Mouse (Mus musculus) left cerebral cortex, adult 2 months (tissue): ENCODE measurements around the gene Rpl35. TPM values are rescaled to one million over a fixed set of nuclear protein-coding genes. Genes with fewer than 3 reads are reported as not detected.
A peak's percentile ranks its signal among the peaks of the same experiment; 100 is the strongest.
"Not testable (repeated sequence)": the region's sequence is repeated elsewhere in the genome, so short reads cannot be mapped to it uniquely, and the experiment has no call there.

ENCODE experiments used
- DNase-seq, 2 experiments: peaks; one replicate each; pipeline ENCODE4 v3.0.0; 2021 to 2022; ENCODE audit warnings: low spot score in 2 of 2, mixed read lengths in 1 of 2; ENCODE audit errors: extremely low spot score in 1 of 2
- H3K27ac ChIP-seq: fragments of 200-600 bp; 2 replicates; pipeline ENCODE4 v1.8.1; 2022
- H3K4me3 ChIP-seq: fragments of 200-600 bp; 2 replicates; pipeline ENCODE4 v1.8.1; 2022
- CTCF ChIP-seq: fragments of 200-600 bp; IDR thresholded peaks from 2 replicates; pipeline ENCODE4 v1.8.1; 2022; ENCODE audit warnings: antibody characterized with exemption, mild to moderate bottlenecking, moderate library complexity
- intact Hi-C: fragments of 180-260 bp; cut with DNase I; formaldehyde crosslinking; loops from one replicate; pipeline ENCODE4 v1.15.1; 2025
- long read RNA-seq, 2 experiments: library from polyadenylated mRNA; stranded (forward); transcript quantifications; one replicate each; pipeline ENCODE4 v2.0.0; 2021; ENCODE audit warnings: borderline mapping rate in 2 of 2
- total RNA-seq, 2 experiments: library from RNA; stranded (reverse); gene quantifications; 2 replicates each; pipeline ENCODE4 v1.2.3; 2021

Rpl35 gene
- 100 to 1,000 TPM; 251 to 253 TPM for total RNA-seq
- long read RNA-seq, experiment 1, transcript Rpl35-201 (4 exons, 946 nt), result major isoform, 200 of 200 reads
- long read RNA-seq, experiment 1, partial matches to known transcripts, result 0 of 200 reads
- long read RNA-seq, experiment 1, other reads (novel, unspliced or antisense), result 0 of 200 reads
- long read RNA-seq, experiment 2, transcript Rpl35-201 (4 exons, 946 nt), result major isoform, 168 of 171 reads
- long read RNA-seq, experiment 2, partial matches to known transcripts, result 2 of 171 reads
- long read RNA-seq, experiment 2, other reads (novel, unspliced or antisense), result 0 of 171 reads

DNA sequence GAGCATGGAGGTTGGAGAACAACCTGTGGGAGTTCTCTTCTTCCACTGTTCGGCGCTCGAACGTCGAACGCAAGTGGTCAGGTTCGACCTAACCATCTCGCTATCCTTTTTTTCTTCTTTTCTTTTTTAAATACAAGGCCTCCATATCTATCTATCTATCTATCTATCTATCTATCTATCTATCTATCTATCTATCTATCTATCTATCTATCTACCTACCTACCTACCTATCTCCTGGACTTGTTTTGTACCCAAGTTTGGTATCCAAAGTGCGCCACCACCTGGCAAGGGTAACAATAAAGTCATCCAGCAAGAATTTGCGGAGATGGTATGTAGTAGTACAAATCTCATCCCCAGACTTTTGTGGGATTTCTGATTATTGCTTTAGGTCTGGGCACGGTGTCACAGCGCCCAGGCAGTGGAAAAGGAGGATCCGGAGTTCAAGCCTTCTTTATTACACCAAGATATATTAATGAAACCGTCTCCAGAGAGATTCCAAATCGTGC lies at the start of gene Rpl35:
Rpl35 (minus strand) TSS at position 51 of the 506 bp plus-strand sequence.
- intact Hi-C loops, result no loop called here
- TF ChIP-seq CTCF, result peak; percentile 25; the same call in 1 of the 2 replicates
- DNase-seq, result no peak
- Histone ChIP-seq H3K4me3 (peak within 1 kb of the TSS; percentile 80), H3K27ac (peak within 1 kb of the TSS; percentile 74)

DNA sequence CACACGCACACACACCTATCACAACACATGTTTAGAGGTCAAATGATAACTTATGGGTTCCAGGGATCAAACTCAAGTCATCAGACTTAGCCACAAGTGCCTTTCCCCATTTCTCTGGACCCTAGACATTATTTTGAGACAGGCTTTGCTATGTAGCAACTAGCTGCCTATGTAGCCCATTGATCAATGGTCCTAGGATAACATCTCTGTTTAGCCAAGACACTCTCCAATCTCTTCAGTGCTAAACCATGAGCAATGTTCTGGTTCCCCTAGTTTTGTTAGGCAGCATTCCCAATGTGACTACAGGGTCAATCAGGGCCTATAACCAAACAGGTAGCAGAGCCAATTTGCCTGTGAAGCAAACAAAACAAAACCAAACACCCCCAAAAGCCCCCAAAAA lies 43.1 kb upstream of the Rpl35 start:
- Histone ChIP-seq H3K27ac (no peak overlapping the region), H3K4me3 (no peak overlapping the region)
- no peak for TF ChIP-seq CTCF
- no peak for DNase-seq
- intact Hi-C loops, result no loop called here

DNA sequence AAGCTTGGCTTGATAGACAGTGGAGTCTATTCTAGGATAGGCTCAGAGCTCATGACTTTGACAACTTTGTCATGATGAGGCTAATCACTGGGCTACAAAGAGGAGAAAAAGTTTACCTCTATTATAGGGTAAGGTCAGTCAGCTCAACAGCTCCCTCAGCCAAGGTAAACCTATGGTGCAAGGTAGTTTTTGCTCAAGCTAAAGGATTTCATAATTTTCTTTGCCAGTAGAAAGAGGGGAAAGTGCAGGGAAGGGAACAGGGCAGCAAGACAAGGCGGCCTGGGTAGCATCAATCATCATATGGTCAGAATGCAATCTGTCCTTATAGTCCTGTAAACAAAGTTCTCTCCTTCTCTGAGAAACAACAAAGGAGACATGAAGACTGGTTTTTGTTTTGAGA lies 34.8 kb upstream of the Rpl35 start:
- H3K27ac ChIP-seq, result no peak overlapping the region
- DNase-seq, result no peak
- TF ChIP-seq CTCF, result no peak
- intact Hi-C loops, result no loop called here
- H3K4me3 ChIP-seq, result no peak overlapping the region

DNA sequence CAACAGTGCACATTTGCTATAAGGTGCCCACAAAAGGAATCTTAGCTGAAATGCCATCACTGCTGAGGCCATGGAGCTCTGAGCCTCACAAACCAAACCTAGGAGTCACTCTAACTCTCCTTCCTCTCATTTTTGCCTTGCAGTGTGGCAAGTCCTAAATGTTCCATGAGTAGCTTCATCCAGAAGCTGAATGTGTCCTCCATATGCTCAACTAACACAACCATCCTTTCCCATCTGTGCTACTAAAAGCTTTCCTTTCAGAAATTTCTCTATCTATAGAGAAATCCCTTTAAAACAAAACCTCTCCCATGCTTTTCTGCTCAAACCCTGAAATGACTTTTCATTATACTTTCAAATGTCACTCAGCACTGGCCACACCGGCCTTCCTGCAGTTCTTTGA lies 26.2 kb upstream of the Rpl35 start:
- no peak for TF ChIP-seq CTCF
- intact Hi-C loops, result no loop called here
- no peak for DNase-seq
- no peak overlapping the region for H3K4me3 ChIP-seq
- H3K27ac ChIP-seq, result peak overlapping the region; percentile 25; the same call in 1 of the 2 replicates

DNA sequence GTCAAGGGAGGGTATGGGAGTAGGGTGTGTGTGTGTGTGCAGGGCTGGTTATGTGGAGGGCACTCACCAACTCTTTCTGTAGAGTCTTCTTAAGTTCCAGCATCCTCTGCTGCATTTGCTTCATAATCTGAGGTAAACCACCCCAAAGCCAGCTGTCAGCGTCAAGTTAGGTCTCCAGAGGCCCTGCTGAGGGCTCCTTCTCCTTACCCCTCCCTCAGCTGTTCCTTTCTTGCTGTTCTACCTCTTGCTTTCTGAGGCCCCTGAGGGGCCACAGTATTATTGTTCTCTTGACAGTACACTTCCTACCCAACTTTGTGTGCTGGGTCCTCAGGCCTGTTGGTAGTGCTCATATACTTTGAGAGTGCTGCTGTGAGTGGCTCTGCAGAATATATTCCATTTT lies 14.6 kb upstream of the Rpl35 start:
- DNase-seq, result no peak
- intact Hi-C loops, result no loop called here
- TF ChIP-seq CTCF, result no peak

DNA sequence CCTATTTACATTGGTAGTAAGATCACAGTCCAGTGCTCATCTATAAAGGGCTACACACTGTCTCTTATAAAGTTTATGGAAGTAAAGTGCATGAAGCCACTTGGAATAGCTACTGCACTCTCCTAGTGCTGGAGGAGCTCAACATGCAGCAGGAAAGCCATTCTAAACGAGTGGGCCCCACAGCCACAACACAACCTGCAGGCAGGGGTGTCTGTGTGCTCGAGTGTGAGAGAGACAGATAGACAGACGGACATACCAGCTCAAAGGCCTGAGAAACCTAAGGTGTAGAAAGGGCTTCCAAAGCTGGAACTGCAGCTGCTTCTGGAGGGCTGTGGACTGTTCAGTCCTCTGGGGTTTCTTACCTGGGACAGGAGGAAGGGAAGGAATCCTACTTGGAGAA lies 11.2 kb upstream of the Rpl35 start:
- Histone ChIP-seq H3K4me3 (no peak overlapping the region), H3K27ac (no peak overlapping the region)
- no peak for TF ChIP-seq CTCF
- intact Hi-C loops, result no loop called here
- DNase-seq, result no peak

More for the DNA sequence above, 14.6 kb upstream of the Rpl35 start:
- Histone ChIP-seq H3K4me3 (no peak overlapping the region), H3K27ac (no peak overlapping the region)

DNA sequence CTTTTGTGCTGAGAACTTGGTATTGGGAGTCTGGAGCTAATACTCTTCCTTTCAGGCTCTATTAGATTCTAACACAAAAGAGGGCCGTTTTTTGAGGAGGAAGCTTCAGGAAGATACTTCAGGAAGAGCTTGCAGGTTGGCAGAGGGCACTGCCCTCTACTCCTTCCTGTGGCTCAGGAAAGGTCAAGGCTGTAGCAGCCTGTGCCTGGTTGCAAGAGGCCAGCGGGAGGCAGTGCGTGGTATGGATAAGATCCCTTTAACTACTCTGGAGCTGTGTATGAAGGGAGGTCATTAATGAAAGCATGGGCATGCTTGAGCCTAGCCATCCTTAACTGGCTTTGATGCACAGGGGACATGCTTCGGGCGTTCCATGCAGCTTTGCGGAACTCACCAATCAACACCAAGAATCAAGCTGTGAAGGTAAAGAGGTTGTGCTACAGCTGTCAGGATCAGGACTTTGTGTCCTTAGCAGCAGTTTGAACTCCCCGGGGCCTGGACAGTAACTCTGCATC lies 7.4 kb upstream of the Rpl35 start:
- no peak for TF ChIP-seq CTCF

DNA sequence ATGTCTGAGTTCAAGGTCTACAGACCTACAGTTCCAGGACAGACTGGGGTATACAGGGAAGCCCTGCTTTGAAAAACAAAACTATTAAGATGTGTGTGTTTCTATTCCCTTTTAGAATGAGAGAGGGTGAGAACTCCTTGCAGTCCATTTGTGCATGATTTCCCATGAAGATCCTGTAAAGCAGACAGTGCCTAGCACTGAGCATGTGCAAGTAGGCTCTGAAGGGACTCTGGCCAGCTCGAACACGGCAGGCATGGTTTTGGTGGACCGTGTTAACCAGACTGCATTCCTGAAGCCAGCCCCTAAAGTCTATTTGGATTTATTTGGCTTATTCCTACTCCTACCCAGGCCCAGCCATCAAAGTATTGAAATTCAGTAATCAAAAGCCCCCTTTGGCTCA lies 6.5 kb upstream of the Rpl35 start:
- Histone ChIP-seq H3K4me3 (no peak overlapping the region), H3K27ac (peak overlapping the region; percentile 19; the same call in 1 of the 2 replicates)
- no peak for DNase-seq
- intact Hi-C loops, result no loop called here
- TF ChIP-seq CTCF, result no peak

More for the DNA sequence above, 7.4 kb upstream of the Rpl35 start:
- Histone ChIP-seq H3K27ac (no peak overlapping the region), H3K4me3 (no peak overlapping the region)
- intact Hi-C loops, result no loop called here
- DNase-seq, result no peak

DNA sequence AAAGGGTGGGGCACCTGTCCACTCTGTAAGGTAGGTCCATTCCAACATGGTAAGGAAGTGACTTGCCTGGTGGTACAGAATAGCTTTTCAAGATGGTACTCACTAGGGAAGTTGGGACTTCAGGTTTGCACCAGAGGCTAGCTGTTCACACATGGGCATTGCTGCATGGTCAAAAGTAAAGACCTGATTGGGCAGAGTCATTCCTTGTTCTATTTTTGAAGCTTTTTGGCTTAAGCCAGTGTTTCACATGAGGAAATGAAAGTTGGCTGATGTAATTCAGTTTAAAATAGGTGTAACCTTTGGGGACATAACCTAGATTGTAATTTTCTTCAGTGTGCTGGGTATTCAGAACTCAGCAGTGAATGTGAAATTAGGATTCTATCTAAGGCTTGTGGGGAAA lies 5.8 kb upstream of the Rpl35 start:
- no peak for DNase-seq
- intact Hi-C loops, result no loop called here
- no peak overlapping the region for H3K27ac ChIP-seq
- no peak for TF ChIP-seq CTCF
- H3K4me3 ChIP-seq, result no peak overlapping the region

DNA sequence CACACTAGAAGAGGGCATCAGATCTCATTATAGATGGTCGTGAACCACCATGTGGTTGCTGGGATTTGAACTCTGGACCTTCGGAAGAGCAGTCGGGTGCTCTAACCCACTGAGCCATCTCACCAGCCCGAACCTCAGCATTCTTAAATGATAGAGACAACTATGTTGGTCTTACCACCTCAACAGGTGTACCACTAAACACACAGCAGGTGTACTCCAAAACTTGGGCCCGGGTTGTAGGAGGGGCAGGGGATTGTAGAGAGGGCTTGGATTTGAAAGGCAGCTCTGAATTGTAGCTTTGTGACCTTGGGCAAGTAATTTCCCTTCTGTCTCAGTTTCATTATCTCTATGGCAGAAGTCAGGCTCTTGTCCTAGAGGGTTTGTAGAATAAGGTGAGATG lies 4.7 kb upstream of the Rpl35 start:
- H3K27ac ChIP-seq, H3K4me3 ChIP-seq, DNase-seq, intact Hi-C loops: not testable (repeated sequence)

DNA sequence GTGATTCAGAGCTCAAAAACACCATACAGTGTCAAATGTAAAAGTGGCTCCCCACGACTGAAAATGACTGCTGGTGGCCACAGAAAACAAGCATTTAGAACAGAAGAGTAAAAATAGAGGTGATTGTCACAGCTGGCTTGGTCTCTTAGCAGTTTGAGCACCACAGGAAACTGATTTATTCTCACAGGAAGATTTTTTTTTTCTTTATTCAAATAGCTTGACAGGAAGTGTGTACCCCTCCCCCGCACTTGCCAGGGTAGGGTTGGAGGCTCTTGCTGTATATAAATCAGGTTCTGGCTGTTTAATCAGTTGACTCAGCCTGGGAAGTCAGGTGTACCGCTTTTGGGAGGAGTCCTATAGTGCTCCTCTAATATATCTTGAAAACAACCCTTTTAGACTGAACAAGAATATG lies 3.5 kb upstream of the Rpl35 start:
- TF ChIP-seq CTCF, result no peak
- H3K27ac ChIP-seq, result peak overlapping the region; percentile 8; the same call in 1 of the 2 replicates
- H3K4me3 ChIP-seq, result peak overlapping the region; percentile 95
- peak; percentile 32 to 56 for DNase-seq
- intact Hi-C loops, result loop anchor here (2.0 kb wide), 1 partner anchor 56 kb away; the partner anchor contains the start of gene Golga1

DNA sequence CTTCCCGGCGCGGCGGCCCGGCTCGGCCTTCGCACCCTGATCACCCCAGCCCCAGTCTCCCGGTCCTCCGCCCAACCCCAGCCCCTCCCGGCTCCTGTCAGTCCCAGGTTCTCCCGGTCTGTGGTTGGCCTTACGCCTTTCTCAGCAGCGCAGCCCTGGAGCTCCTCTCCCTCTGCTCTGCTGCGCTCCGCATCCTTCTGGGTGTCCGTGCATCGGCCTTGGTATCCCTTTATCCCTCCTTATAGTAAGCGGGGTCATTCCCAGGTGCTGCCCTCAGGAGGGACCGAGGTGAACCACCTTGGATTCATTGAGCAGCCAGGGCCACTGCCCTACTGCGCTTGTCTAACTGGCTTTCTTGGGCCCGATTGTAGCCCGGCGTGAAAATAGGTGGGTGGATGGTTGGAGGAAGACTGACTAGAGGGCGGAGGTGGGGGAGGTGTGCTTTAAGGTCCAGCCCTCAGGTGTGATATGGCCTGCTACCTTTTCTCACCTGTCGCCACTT lies 3.0 kb upstream of the Rpl35 start:
- DNase-seq, result no peak
- intact Hi-C loops, result loop anchor here (2.0 kb wide), 1 partner anchor 56 kb away; the partner anchor contains the start of gene Golga1
- peak overlapping the region; percentile 75 for H3K27ac ChIP-seq
- peak overlapping the region; percentile 95 for H3K4me3 ChIP-seq
- TF ChIP-seq CTCF, result no peak
